Mouse (Mus musculus) central nervous system, embryonic 14 days (tissue): Measurements from ENCODE around the gene Rgs14. TPM values are rescaled to one million over a fixed set of nuclear protein-coding genes. Genes with fewer than 3 reads are reported as not detected.

Source experiments
- polyA plus RNA-seq: library from polyadenylated mRNA; depleted of rRNA; stranded (reverse); fragments of >200 nt; gene quantifications from 2 replicates; pipeline ENCODE4 v1.2.3, GENCODE M21; 2012; rRNA removed

Gene Rgs14
- polyA plus RNA-seq: 0.79 and 0.98 TPM in 2 replicates

DNA sequence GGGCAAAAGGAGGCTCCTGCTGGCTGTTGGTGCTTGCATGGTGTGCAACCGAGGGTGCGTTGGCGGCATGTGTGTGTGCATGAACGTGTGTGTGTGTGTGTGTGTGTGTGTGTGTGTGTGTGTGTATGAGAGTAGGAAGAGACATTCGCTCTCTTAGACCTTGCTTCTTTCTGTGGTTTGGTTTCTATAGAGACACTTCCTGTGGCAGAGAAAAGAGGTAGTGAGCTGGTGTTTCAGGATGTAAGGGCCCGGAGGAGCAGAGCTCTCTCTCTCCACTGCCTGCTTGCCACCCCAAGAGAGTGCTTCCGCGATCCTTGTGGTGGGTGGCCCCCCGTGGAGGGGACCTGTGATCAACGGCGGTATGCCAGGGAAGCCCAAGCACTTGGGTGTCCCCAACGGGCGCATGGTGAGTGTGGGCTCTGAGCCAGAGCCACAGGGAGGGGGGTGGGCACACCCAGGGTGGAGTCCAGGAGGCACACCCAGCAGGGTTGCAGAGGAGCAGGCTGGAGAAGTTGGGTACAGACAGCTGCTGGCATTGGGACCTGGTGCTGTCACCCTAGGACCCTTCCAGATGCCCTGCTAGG is at the start of gene Rgs14:
TSS of gene Rgs14 (plus strand) at position 202 of the 584 bp plus-strand sequence.

DNA sequence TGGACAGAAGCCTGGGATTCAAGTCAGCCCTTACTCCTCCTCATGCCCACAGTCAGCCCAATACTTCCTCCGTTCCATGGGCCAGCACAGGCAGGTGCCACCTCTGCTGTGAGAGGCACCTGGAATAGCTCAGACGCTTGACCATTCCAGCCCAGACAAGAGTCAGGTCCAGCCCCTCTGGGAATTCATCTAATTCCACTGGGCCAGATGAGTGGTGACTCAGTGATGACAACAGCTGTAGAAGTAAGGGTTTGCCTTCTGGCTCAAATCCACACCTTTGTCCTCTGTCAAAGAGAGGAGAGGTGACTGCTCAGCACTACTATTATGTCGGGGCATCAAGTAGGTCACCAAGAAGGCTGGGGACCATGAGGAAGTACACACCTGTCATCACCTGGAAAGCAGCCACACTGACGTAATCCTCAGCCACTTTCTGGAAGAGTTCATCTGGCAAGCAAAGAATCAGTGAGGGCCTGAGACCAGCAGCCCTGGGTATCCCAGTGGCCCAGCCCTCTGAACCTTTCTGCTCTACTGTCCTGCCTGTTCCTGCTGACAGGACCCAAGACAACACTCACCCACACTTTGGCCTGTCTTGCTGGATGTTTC is 49.5 kb upstream of the Rgs14 start, which contains the start of gene Prelid1:
TSS of gene Prelid1 (plus strand) at position 570 of the 603 bp plus-strand sequence.

DNA sequence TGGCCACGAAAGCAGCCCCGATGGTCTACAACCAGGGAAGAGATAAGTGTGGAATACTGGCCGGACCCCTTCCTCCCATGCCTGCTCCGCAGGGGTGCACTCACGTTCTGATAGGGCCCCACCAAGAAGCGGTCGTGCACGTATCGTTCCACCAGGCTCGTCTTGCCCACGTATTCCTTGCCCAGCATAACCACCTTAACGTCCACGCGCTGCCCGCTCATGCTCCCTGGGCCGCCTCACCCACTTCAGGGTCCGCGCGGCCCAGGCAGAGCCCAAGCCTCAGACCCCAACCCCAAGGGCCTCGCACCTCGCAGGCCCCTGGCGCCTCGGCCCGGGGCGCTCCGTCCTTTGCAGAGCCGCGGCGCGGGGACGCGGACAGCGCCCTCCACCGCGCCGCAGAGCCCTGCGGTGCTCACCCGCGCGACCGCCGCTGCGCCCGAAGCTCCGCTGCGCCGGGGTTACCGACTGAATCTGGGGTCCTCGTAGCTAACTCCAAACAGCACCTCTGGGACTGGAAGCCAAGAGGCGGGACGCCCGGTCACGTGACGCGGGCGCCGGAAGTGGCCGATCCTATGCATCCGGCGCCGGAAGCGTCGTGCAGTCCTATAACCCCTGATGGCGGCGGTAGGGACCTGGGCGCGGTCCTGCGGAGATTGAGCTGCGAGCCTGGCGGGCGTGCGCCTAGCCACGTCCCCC is 48.0 kb upstream of the Rgs14 start, which contains the start of gene Rab24:
TSS of gene Rab24 (minus strand) at position 513 of the 696 bp plus-strand sequence.

DNA sequence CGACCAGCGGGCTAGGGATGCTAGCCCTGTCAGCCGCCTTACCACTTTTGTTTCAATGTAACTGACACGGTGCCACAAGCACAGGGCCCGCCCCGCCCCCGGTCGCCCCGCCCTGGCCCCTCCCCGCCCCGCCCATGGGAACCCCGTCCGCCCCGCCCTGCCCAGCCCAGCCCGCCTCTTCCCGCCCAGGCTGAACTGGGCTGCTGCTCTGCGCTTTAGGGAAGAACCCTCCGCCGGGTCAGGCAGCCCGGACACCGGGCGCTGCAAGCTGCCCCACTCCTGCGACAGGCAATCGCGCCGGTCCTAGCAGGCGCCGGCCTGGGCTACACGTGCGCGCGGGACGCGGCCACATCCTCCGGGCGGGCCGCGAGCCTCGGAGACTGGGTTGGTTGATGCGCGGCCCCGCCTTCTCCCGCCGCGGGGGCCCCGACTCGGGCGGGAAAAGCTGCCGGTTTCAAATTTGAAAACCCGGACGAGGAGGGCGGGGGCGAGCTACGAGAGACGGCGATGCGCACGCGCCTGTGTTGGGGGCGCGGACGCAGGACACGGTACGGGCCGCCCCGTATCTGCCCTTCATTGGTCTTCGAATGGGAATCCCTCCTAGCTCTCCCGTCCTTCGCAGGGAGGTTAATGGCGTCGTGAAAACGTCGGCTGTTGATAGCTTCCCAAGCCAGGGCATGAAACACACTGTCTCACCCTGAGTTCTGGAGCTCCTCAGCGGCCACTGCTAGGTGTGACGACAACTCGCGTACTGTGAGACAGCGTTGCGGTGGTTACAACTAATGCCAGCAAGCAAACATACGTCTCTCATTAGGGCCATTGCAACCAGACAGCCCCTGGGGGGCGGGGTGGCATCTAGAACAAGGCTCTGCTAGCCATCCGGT is 39.6 kb upstream of the Rgs14 start, which contains the start of gene Mxd3:
TSS of gene Mxd3 (minus strand) at position 141 of the 884 bp plus-strand sequence.

DNA sequence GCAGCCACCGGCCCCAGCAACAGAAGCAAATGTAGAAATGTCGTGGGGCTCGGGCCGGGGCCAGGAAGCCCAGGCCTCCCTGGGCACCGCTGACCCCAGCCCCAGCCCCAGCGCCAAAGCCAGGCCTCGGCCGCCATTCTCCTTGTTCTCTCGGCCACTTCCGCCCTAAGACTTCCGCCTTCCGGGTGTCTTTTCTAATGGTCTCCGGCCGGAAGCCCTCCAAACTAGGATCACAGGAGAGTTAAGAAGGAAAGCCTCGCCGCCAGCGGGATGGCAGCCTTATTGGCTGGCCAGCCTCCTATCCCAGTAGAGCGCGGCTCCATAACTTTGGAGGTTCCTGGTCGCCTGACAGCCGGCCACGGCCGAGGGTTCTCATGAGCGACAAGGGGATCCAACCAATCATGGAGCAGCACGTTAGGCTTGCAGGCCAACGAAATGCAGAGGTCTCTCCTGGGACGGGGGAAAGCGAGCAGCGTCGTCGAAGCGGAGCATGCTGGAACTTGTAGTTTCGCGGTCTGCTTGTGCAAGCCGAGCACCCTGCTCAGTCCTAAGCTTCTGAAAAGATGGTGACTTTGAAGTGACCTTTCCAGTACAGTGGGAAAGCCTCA is 7.0 kb upstream of the Rgs14 start, which contains the start of gene Lman2:
TSS of gene Lman2 (minus strand) at position 331 of the 608 bp plus-strand sequence.

DNA sequence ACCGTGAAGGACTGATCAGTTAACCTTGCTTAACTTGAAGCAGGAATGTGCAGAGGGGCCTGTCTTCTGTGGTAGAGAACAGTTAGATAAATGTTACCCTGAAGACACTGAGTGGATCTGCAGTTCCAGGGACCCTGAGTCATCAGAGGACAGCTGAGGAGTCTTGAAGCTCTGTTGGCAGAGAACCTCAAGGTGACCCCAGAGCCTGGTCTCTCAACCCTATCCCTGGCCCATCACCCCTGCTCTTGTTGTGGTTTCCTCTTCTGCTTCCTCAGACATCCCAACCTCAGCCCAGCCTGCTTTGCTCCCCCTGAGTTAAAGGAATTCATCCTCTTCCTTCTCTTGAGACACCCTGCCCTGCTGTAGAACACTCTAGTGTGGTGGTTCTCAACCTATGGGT is 28.6 kb downstream of the Rgs14 start, which contains the start of gene Slc34a1:
TSS of gene Slc34a1 (plus strand) at position 100 of the 400 bp plus-strand sequence.

DNA sequence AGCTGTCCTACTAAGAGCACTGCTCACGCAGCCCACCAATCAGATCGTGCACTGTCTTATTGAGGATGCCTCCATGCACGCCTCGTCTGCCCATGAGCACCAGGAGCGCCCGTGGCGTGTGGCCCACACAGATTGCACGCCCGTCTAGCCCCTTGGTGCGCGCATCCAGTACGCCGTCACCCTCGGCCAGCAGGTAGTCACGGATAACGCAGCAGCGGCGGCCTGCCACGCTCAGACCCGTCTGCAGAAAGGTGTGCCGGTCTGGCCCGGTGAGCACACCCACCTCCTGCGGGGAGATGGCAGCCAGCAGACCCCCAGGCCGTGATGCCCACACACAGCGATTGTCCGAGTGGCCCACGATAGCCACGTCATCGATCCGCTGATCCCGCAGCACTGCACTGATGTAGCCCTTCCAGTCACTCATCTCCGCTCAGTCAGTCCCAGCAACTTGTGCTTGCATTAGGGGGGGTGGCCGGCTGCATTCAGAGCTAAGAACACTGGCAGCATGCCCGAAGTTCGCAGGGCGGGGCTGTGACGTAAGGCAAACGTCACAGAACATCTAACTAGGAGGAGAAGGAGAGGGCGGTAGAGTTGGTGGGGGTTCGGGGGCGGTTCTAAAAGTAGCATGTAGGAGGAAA is 45.3 kb downstream of the Rgs14 start, which contains the start of gene Pfn3:
TSS of gene Pfn3 (minus strand) at position 490 of the 638 bp plus-strand sequence.

DNA sequence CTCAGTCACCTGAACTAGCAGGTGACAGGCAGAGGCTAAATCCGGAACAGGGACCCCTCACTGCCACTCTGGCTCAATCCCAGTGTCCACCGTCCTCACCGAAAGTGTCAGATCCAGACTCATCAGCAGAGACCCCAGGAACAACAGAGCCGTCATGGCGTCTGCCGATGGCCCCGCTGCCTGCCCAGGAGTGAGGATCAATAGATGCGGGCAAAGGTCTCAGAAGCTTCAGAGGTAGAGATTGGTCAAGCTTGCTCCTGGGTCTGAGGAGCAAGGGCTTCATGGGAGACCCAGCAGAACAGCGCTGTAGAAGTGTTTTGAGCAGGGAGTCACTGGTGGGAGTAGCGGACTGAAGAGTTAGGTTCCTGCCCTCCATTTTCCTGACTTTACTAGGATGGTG is 57.1 kb downstream of the Rgs14 start, which contains the start of gene F12:
TSS of gene F12 (minus strand) at position 181 of the 400 bp plus-strand sequence.

Other genes with a start within 250 kb of the Rgs14 start
- not detected in 2 replicates for gene Gm17617, start 236.2 kb upstream of the Rgs14 start, polyA plus RNA-seq
- gene Fgfr4, start 217.1 kb upstream of the Rgs14 start, polyA plus RNA-seq: 1.8 and 7.1 TPM in 2 replicates
- 43.6 and 45.2 TPM in 2 replicates for gene Nsd1, start 159.9 kb upstream of the Rgs14 start, polyA plus RNA-seq
- 247 and 256 TPM in 2 replicates for gene Prelid1, start 49.2 kb upstream of the Rgs14 start, polyA plus RNA-seq
- 155 and 158 TPM in 2 replicates for gene Rab24, start 47.8 kb upstream of the Rgs14 start, polyA plus RNA-seq
- 34.6 and 41.2 TPM in 2 replicates for gene Mxd3, start 39.9 kb upstream of the Rgs14 start, polyA plus RNA-seq
- 54.3 and 59.6 TPM in 2 replicates for gene Lman2, start 6.9 kb upstream of the Rgs14 start, polyA plus RNA-seq
- gene Slc34a1, start 28.5 kb downstream of the Rgs14 start, polyA plus RNA-seq: 0.06 and 0.07 TPM in 2 replicates
- 0.43 and 0.44 TPM in 2 replicates for gene Pfn3, start 45.5 kb downstream of the Rgs14 start, polyA plus RNA-seq
- gene F12, start 57.1 kb downstream of the Rgs14 start, polyA plus RNA-seq: 0.07 and 0.23 TPM in 2 replicates
- gene Grk6, start 75.3 kb downstream of the Rgs14 start, polyA plus RNA-seq: 84.0 and 87.2 TPM in 2 replicates
- 55.8 and 56.1 TPM in 2 replicates for gene Prr7, start 94.5 kb downstream of the Rgs14 start, polyA plus RNA-seq
- gene Dbn1, start 118.4 kb downstream of the Rgs14 start, polyA plus RNA-seq: 719 and 813 TPM in 2 replicates
- 99.9 and 135 TPM in 2 replicates for gene Pdlim7, start 143.9 kb downstream of the Rgs14 start, polyA plus RNA-seq
- 16.3 and 17.4 TPM in 2 replicates for gene Dok3, start 159.6 kb downstream of the Rgs14 start, polyA plus RNA-seq
- 106 and 112 TPM in 2 replicates for gene Ddx41, start 166.9 kb downstream of the Rgs14 start, polyA plus RNA-seq
- gene Fam193b, start 201.4 kb downstream of the Rgs14 start, polyA plus RNA-seq: 165 and 171 TPM in 2 replicates
- gene Tmed9, start 204.0 kb downstream of the Rgs14 start, polyA plus RNA-seq: 121 and 154 TPM in 2 replicates
- gene B4galt7, start 230.2 kb downstream of the Rgs14 start, polyA plus RNA-seq: 41.2 and 43.8 TPM in 2 replicates